Mouse (Mus musculus): ENCODE data around the gene Sall1. TPM values are rescaled to one million over a fixed set of nuclear protein-coding genes. Genes with fewer than 3 reads are reported as not detected.

Sall1 gene
- polyA plus RNA-seq (2011; ENCODE audit: insufficient read depth, insufficient read length, low read depth, missing spikeins): 58.9 and 60.4 TPM in 2 replicates

- Histone ChIP-seq H3K27me3 (ENCODE audit: control insufficient read depth, insufficient read depth, low read length, poor library complexity, severe bottlenecking) (no peaks in the 10 kb centered on the region), H3K9ac (ENCODE audit: low read depth, poor library complexity, severe bottlenecking) (peak within 1 kb of the TSS; percentile 100), H3K27ac (ENCODE audit: insufficient read depth, low read length) (peak within 1 kb of the TSS; percentile 92), H3K36me3 (ENCODE audit: control insufficient read depth, insufficient read depth, low read length, poor library complexity, severe bottlenecking) (peaks cover 25% of the 10 kb centered on the region), H3K4me3 (ENCODE audit: low read depth, low read length) (peak within 1 kb of the TSS; percentile 93), H3K9me3 (replicated peaks; ENCODE audit: control insufficient read depth, insufficient read depth, low read length, poor library complexity, severe bottlenecking) (no peaks in the 10 kb centered on the region), H3K4me1 (ENCODE audit: control insufficient read depth, insufficient read depth, low read length) (peaks cover 3% of the 10 kb centered on the region)
- TF ChIP-seq CTCF (IDR thresholded peaks at IDR 0.05; ENCODE audit: low read depth, low read length) (no peak), EP300 (IDR thresholded peaks at IDR 0.05; ENCODE audit: insufficient read depth, low read depth, low read length) (no peak), POLR2A (IDR thresholded peaks at IDR 0.05; ENCODE audit: insufficient read depth, low read length) (no peak)
Observed at GRCm38 (mm10) chr8:89043940-89044339, at the start of gene Sall1. Gene Sall1 (minus strand): TSS chr8:89044162.

- no peaks in the 10 kb centered on the region for H3K27me3 ChIP-seq (ENCODE audit: control insufficient read depth, insufficient read depth, low read length, poor library complexity, severe bottlenecking)
- no peak for TF ChIP-seq CTCF (IDR thresholded peaks at IDR 0.05; ENCODE audit: low read depth, low read length)
- no peak for TF ChIP-seq EP300 (IDR thresholded peaks at IDR 0.05; ENCODE audit: insufficient read depth, low read depth, low read length)
- no peak for TF ChIP-seq POLR2A (IDR thresholded peaks at IDR 0.05; ENCODE audit: insufficient read depth, low read length)
- H3K4me3 ChIP-seq (ENCODE audit: low read depth, low read length): no peak overlapping the region
- no peaks in the 10 kb centered on the region for H3K4me1 ChIP-seq (ENCODE audit: control insufficient read depth, insufficient read depth, low read length)
- no peak overlapping the region for H3K9ac ChIP-seq (ENCODE audit: low read depth, poor library complexity, severe bottlenecking)
- no peaks in the 10 kb centered on the region for H3K36me3 ChIP-seq (ENCODE audit: control insufficient read depth, insufficient read depth, low read length, poor library complexity, severe bottlenecking)
- H3K9me3 ChIP-seq (replicated peaks; ENCODE audit: control insufficient read depth, insufficient read depth, low read length, poor library complexity, severe bottlenecking): no peaks in the 10 kb centered on the region
- no peak overlapping the region for H3K27ac ChIP-seq (ENCODE audit: insufficient read depth, low read length)
Observed at GRCm38 (mm10) chr8:89089916-89090315, 46.0 kb upstream of the Sall1 start.

- TF ChIP-seq CTCF (IDR thresholded peaks at IDR 0.05; ENCODE audit: low read depth, low read length) (no peak), POLR2A (IDR thresholded peaks at IDR 0.05; ENCODE audit: insufficient read depth, low read length) (no peak), EP300 (IDR thresholded peaks at IDR 0.05; ENCODE audit: insufficient read depth, low read depth, low read length) (no peak)
- H3K9me3 ChIP-seq (replicated peaks; ENCODE audit: control insufficient read depth, insufficient read depth, low read length, poor library complexity, severe bottlenecking): no peaks in the 10 kb centered on the region
- no peak overlapping the region for H3K9ac ChIP-seq (ENCODE audit: low read depth, poor library complexity, severe bottlenecking)
- H3K27me3 ChIP-seq (ENCODE audit: control insufficient read depth, insufficient read depth, low read length, poor library complexity, severe bottlenecking): no peaks in the 10 kb centered on the region
- no peak overlapping the region for H3K27ac ChIP-seq (ENCODE audit: insufficient read depth, low read length)
- no peaks in the 10 kb centered on the region for H3K36me3 ChIP-seq (ENCODE audit: control insufficient read depth, insufficient read depth, low read length, poor library complexity, severe bottlenecking)
- no peaks in the 10 kb centered on the region for H3K4me1 ChIP-seq (ENCODE audit: control insufficient read depth, insufficient read depth, low read length)
- no peak overlapping the region for H3K4me3 ChIP-seq (ENCODE audit: low read depth, low read length)
Observed at GRCm38 (mm10) chr8:89079147-89079546, 35.2 kb upstream of the Sall1 start.

GRCm38 (mm10) chr8:89072968-89073382 lies 29.0 kb upstream of the Sall1 start:
- Histone ChIP-seq H3K9ac (ENCODE audit: low read depth, poor library complexity, severe bottlenecking) (peak overlapping the region; percentile 30; the same call in 1 of the 2 replicates), H3K4me3 (ENCODE audit: low read depth, low read length) (no peak overlapping the region), H3K9me3 (replicated peaks; ENCODE audit: control insufficient read depth, insufficient read depth, low read length, poor library complexity, severe bottlenecking) (no peaks in the 10 kb centered on the region), H3K27ac (ENCODE audit: insufficient read depth, low read length) (peak overlapping the region; percentile 79), H3K4me1 (ENCODE audit: control insufficient read depth, insufficient read depth, low read length) (peaks cover 2% of the 10 kb centered on the region), H3K36me3 (ENCODE audit: control insufficient read depth, insufficient read depth, low read length, poor library complexity, severe bottlenecking) (no peaks in the 10 kb centered on the region), H3K27me3 (ENCODE audit: control insufficient read depth, insufficient read depth, low read length, poor library complexity, severe bottlenecking) (no peaks in the 10 kb centered on the region)
- TF ChIP-seq POLR2A (IDR thresholded peaks at IDR 0.05; ENCODE audit: insufficient read depth, low read length) (no peak), EP300 (IDR thresholded peaks at IDR 0.05; ENCODE audit: insufficient read depth, low read depth, low read length) (peak; percentile 87), CTCF (IDR thresholded peaks at IDR 0.05; ENCODE audit: low read depth, low read length) (no peak)

- Histone ChIP-seq H3K27me3 (ENCODE audit: control insufficient read depth, insufficient read depth, low read length, poor library complexity, severe bottlenecking) (no peaks in the 10 kb centered on the region), H3K4me3 (ENCODE audit: low read depth, low read length) (no peak overlapping the region), H3K9me3 (replicated peaks; ENCODE audit: control insufficient read depth, insufficient read depth, low read length, poor library complexity, severe bottlenecking) (no peaks in the 10 kb centered on the region), H3K36me3 (ENCODE audit: control insufficient read depth, insufficient read depth, low read length, poor library complexity, severe bottlenecking) (no peaks in the 10 kb centered on the region), H3K27ac (ENCODE audit: insufficient read depth, low read length) (no peak overlapping the region), H3K4me1 (ENCODE audit: control insufficient read depth, insufficient read depth, low read length) (peaks cover 2% of the 10 kb centered on the region), H3K9ac (ENCODE audit: low read depth, poor library complexity, severe bottlenecking) (no peak overlapping the region)
- TF ChIP-seq POLR2A (IDR thresholded peaks at IDR 0.05; ENCODE audit: insufficient read depth, low read length) (no peak), EP300 (IDR thresholded peaks at IDR 0.05; ENCODE audit: insufficient read depth, low read depth, low read length) (no peak), CTCF (IDR thresholded peaks at IDR 0.05; ENCODE audit: low read depth, low read length) (no peak)
Observed at GRCm38 (mm10) chr8:89067499-89067898, 23.5 kb upstream of the Sall1 start.

- peak overlapping the region; percentile 92 for H3K27ac ChIP-seq (ENCODE audit: insufficient read depth, low read length)
- no peak overlapping the region for H3K4me3 ChIP-seq (ENCODE audit: low read depth, low read length)
- H3K27me3 ChIP-seq (ENCODE audit: control insufficient read depth, insufficient read depth, low read length, poor library complexity, severe bottlenecking): no peaks in the 10 kb centered on the region
- H3K9me3 ChIP-seq (replicated peaks; ENCODE audit: control insufficient read depth, insufficient read depth, low read length, poor library complexity, severe bottlenecking): no peaks in the 10 kb centered on the region
- H3K36me3 ChIP-seq (ENCODE audit: control insufficient read depth, insufficient read depth, low read length, poor library complexity, severe bottlenecking): no peaks in the 10 kb centered on the region
- peaks cover 2% of the 10 kb centered on the region for H3K4me1 ChIP-seq (ENCODE audit: control insufficient read depth, insufficient read depth, low read length)
- TF ChIP-seq POLR2A (IDR thresholded peaks at IDR 0.05; ENCODE audit: insufficient read depth, low read length): no peak
- TF ChIP-seq EP300 (IDR thresholded peaks at IDR 0.05; ENCODE audit: insufficient read depth, low read depth, low read length): peak; percentile 73
- H3K9ac ChIP-seq (ENCODE audit: low read depth, poor library complexity, severe bottlenecking): peak overlapping the region; percentile 6; the same call in 1 of the 2 replicates
Observed at GRCm38 (mm10) chr8:89064042-89064441, 20.1 kb upstream of the Sall1 start.

Measured in ES-Bruce4 (cell line).